Mouse (Mus musculus) megakaryocyte, embryonic 14.5 days (primary cell): ENCODE results near the gene Vmn2r3. TPM values are rescaled to one million over a fixed set of nuclear protein-coding genes. Genes with fewer than 3 reads are reported as not detected.
"Not testable (repeated sequence)": the region's sequence is repeated elsewhere in the genome, so short reads cannot be mapped to it uniquely, and the experiment has no call there.

ENCODE experiments used
- H3K27me3 ChIP-seq: replicated peaks from 2 replicates; pipeline ENCODE3; 2012; ENCODE audit warnings: inconsistent platforms
- H3K36me3 ChIP-seq: replicated peaks from 2 replicates; pipeline ENCODE3; 2012; ENCODE audit warnings: low read length, inconsistent platforms, mixed read lengths
- H3K4me1 ChIP-seq: 2 replicates; pipeline ENCODE4 v1.6.1; 2012; ENCODE audit warnings: inconsistent platforms
- H3K4me3 ChIP-seq: replicated peaks from 2 replicates; pipeline ENCODE3; 2012; ENCODE audit warnings: moderate library complexity, mild to moderate bottlenecking, inconsistent platforms
- H3K9me3 ChIP-seq: 2 replicates; pipeline ENCODE4 v1.6.1; 2012; ENCODE audit warnings: inconsistent platforms
- FLI1 ChIP-seq: IDR thresholded peaks from 2 replicates; pipeline ENCODE4 v1.6.1; 2012; ENCODE audit warnings: low read length, inconsistent platforms, mixed read lengths
- GATA1 ChIP-seq: IDR thresholded peaks from 3 replicates; pipeline ENCODE4 v1.6.1; 2012; ENCODE audit warnings: mixed read lengths, low read length, inconsistent platforms, borderline replicate concordance
- polyA plus RNA-seq: library from polyadenylated mRNA; stranded (reverse); fragments of >175 nt; gene quantifications from 2 replicates; pipeline ENCODE4 v1.2.3, GENCODE M21; 2012; ENCODE audit warnings: low replicate concordance; ENCODE audit not compliant: insufficient read depth

The Vmn2r3 gene
- polyA plus RNA-seq, result not detected in 2 replicates

GRCm38 (mm10) chr3:64289609-64290008, at the start of gene Vmn2r3:
TSS of gene Vmn2r3 (minus strand) at chr3:64289709.
- TF ChIP-seq FLI1, result no peak
- TF ChIP-seq GATA1, result no peak
- Histone ChIP-seq H3K4me1 (no peaks in the 10 kb centered on the region), H3K27me3 (no peaks in the 10 kb centered on the region), H3K4me3 (no peak within 1 kb of the TSS), H3K9me3 (no peaks in the 10 kb centered on the region), H3K36me3 (no peaks in the 10 kb centered on the region)

DNA sequence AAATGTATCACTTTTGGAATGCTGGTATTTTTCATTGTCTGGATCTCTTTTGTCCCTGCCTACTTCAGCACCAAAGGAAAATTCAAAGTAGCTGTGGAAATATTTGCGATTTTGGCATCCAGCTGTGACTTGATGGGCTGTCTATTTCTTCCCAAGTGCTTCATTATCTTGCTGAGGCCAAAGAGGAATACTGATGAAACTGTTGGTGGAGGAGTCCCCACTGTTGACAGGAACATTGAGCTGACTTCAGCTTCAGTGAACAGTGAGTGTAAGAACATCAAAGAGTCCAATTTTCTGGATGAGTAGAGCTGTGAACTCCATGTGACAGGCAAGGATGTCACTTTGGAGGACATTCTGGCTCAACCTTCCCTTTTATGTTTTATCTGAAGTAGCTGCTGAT, 43.0 kb upstream of the Vmn2r3 start:
- TF ChIP-seq FLI1 (no peak), GATA1 (no peak)
- Histone ChIP-seq H3K4me1 (no peaks in the 10 kb centered on the region), H3K36me3 (no peaks in the 10 kb centered on the region), H3K27me3 (no peaks in the 10 kb centered on the region), H3K4me3 (no peak overlapping the region), H3K9me3 (peaks cover 8% of the 10 kb centered on the region)

- no peaks in the 10 kb centered on the region for H3K27me3 ChIP-seq
- H3K9me3 ChIP-seq, result peaks cover 7% of the 10 kb centered on the region
- no peak for TF ChIP-seq GATA1
- TF ChIP-seq FLI1, result no peak
- H3K4me3 ChIP-seq, result no peak overlapping the region
- no peaks in the 10 kb centered on the region for H3K4me1 ChIP-seq
- H3K36me3 ChIP-seq, result no peaks in the 10 kb centered on the region
These were observed 32.3 kb upstream of the Vmn2r3 start for GRCm38 (mm10) chr3:64321824-64322223.

GRCm38 (mm10) chr3:64306799-64307198, 17.3 kb upstream of the Vmn2r3 start:
- no peaks in the 10 kb centered on the region for H3K4me1 ChIP-seq
- no peak overlapping the region for H3K4me3 ChIP-seq
- H3K27me3 ChIP-seq, result no peaks in the 10 kb centered on the region
- no peaks in the 10 kb centered on the region for H3K36me3 ChIP-seq
- TF ChIP-seq FLI1 (no peak), GATA1 (no peak)
- H3K9me3 ChIP-seq, result no peaks in the 10 kb centered on the region

DNA sequence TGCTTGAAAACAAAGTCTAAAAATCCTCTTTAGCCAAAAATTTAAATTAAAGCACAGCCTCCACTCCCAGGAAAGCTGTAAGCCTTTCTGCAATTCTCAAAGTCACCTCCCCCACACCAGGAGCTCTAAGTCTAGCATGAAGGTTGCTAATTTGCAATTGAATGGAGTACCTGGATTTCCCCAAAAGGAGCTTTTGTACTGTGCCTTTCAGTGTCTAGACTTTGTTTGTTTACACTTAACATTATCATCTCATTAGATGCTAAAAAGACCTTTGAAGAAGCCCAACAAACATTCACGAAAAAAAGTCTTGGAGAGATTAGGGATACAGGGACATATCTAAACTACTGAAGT, 23.8 kb downstream of the Vmn2r3 start:
- H3K4me1 ChIP-seq, result no peaks in the 10 kb centered on the region
- TF ChIP-seq FLI1, result no peak
- TF ChIP-seq GATA1, result no peak
- no peaks in the 10 kb centered on the region for H3K27me3 ChIP-seq
- no peaks in the 10 kb centered on the region for H3K36me3 ChIP-seq
- H3K4me3 ChIP-seq, result no peak overlapping the region
- H3K9me3 ChIP-seq, result no peaks in the 10 kb centered on the region

GRCm38 (mm10) chr3:64265056-64265761, 24.3 kb downstream of the Vmn2r3 start:
- H3K9me3 ChIP-seq, H3K4me1 ChIP-seq, H3K4me3 ChIP-seq, H3K27me3 ChIP-seq, H3K36me3 ChIP-seq: not testable (repeated sequence)

GRCm38 (mm10) chr3:64259582-64259981, 29.9 kb downstream of the Vmn2r3 start:
- H3K9me3 ChIP-seq, result no peaks in the 10 kb centered on the region
- TF ChIP-seq GATA1 (no peak), FLI1 (no peak)
- H3K4me3 ChIP-seq, result no peak overlapping the region
- no peaks in the 10 kb centered on the region for H3K36me3 ChIP-seq
- no peaks in the 10 kb centered on the region for H3K4me1 ChIP-seq
- H3K27me3 ChIP-seq, result no peaks in the 10 kb centered on the region

DNA sequence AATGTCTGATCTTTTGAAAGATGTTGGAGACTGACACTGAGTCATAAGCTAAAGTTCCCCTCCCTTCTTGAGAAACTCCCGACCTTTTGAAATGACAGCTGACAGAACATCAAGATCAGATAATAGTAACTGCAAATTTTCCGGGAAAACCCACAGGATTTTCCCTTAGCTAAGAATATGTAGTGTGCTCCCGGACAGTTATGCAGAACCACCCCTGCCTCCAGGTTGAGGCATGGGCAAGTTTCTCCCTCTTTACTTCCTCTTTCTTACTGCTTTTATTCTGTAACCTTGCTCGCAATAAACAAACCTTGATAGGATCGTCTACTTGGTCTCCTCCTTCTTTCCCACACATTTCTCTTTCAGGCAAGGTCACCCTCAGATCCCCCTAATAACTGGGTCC, 37.9 kb downstream of the Vmn2r3 start:
- no peaks in the 10 kb centered on the region for H3K27me3 ChIP-seq
- H3K9me3 ChIP-seq, result peaks cover 10% of the 10 kb centered on the region
- H3K4me3 ChIP-seq, result no peak overlapping the region
- no peaks in the 10 kb centered on the region for H3K4me1 ChIP-seq
- H3K36me3 ChIP-seq, result no peaks in the 10 kb centered on the region
- TF ChIP-seq FLI1 (no peak), GATA1 (no peak)

DNA sequence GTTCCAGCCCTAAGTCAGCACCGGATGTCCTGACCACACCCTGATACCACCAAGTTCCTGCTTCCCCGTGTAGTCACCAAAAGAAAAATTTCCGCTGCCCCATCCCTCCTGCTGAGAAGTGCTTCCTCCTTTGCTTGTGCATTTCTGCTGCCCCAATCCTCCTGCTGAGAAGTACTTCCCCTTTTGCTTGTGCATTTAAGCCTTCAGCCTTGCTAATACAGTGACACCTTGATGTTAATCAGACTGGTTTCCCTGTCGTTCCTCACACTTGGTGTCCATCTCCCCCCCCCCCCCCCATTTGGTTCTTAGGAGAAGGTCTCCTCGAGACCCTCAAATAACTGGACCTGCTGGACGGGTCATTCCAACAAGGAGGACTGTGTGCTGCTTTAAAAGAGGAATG, 39.0 kb downstream of the Vmn2r3 start:
- H3K36me3 ChIP-seq, H3K4me3 ChIP-seq, H3K27me3 ChIP-seq, H3K4me1 ChIP-seq: not testable (repeated sequence)
- peaks cover 10% of the 10 kb centered on the region for H3K9me3 ChIP-seq

DNA sequence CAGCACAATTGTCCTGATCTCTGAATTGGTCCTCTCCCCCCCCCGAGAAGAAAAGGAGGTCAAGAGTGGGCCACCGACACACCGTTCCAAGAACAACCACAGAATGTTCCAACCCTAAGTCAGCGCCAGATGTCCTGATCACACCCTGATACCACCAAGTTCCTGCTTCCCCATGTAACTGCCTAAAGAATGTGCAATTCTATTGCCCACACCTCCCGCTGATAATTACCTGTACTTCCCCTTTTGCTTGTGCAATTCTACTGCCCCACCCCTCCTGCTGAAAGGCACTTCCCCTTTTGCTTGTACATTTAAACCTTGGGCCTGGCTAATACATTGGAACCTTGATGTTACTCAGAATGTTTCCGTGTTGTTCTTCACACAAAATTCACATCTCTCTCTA, 54.0 kb downstream of the Vmn2r3 start:
- not testable (repeated sequence) for H3K27me3 ChIP-seq, H3K4me1 ChIP-seq, H3K36me3 ChIP-seq, H3K4me3 ChIP-seq
- H3K9me3 ChIP-seq, result peaks cover 22% of the 10 kb centered on the region

- H3K4me1 ChIP-seq, H3K36me3 ChIP-seq, H3K27me3 ChIP-seq, H3K4me3 ChIP-seq: not testable (repeated sequence)
- H3K9me3 ChIP-seq, result peaks cover 22% of the 10 kb centered on the region
These were observed 55.9 kb downstream of the Vmn2r3 start for GRCm38 (mm10) chr3:64233655-64234054.
